Mouse (Mus musculus): ENCODE results near the gene Mapkapk3. TPM values are rescaled to one million over a fixed set of nuclear protein-coding genes. Genes with fewer than 3 reads are reported as not detected.
A peak's percentile ranks its signal among the peaks of the same experiment; 100 is the strongest.

Gene Mapkapk3
- polyA plus RNA-seq, 1 experiment from 2014 or later: 14.0 TPM

GRCm38 (mm10) chr9:107333686-107334085 lies 44.0 kb upstream of the Mapkapk3 start:
- ATAC-seq (replicated peaks; ENCODE audit: low FRiP score, low read depth) (no peak), DNase-seq (ENCODE audit: low spot score) (no peak)
- 51% methylated on average over 2 of the region's 2 CpGs for WGBS

GRCm38 (mm10) chr9:107330791-107331190 lies 41.1 kb upstream of the Mapkapk3 start:
- Histone ChIP-seq H3K9me3 (replicated peaks; ENCODE audit: low read length) (no peaks in the 10 kb centered on the region), H3K27ac (no peak overlapping the region), H3K27me3 (ENCODE audit: insufficient read depth, low read length) (no peaks in the 10 kb centered on the region), H3K36me3 (ENCODE audit: insufficient read depth, low read length) (0 out of 2 replicates have a peak, but pooled peaks cover 6% of the 10 kb centered on the region), H3K9ac (ENCODE audit: low read depth, low read length) (no peak overlapping the region), H3K4me3 (replicated peaks; ENCODE audit: low read depth, low read length) (no peak overlapping the region), H3K4me1 (replicated peaks; ENCODE audit: insufficient read depth, low read length) (peaks cover 3% of the 10 kb centered on the region; the same call in 1 of the 2 replicates), H3K4me2 (ENCODE audit: low read length) (no peak overlapping the region)
- WGBS: 76% methylated on average over 6 of the region's 6 CpGs
- DNase-seq (ENCODE audit: low spot score) (no peak), ATAC-seq (replicated peaks; ENCODE audit: low FRiP score, low read depth) (no peak)
- no peak for TF ChIP-seq CTCF (IDR thresholded peaks at IDR 0.05; ENCODE audit: low read depth)

More at GRCm38 (mm10) chr9:107333686-107334085, 44.0 kb upstream of the Mapkapk3 start:
- TF ChIP-seq CTCF (IDR thresholded peaks at IDR 0.05; ENCODE audit: low read depth): no peak
- Histone ChIP-seq H3K9ac (ENCODE audit: low read depth, low read length) (no peak overlapping the region), H3K27me3 (ENCODE audit: insufficient read depth, low read length) (no peaks in the 10 kb centered on the region), H3K9me3 (replicated peaks; ENCODE audit: low read length) (no peaks in the 10 kb centered on the region), H3K27ac (no peak overlapping the region), H3K4me3 (replicated peaks; ENCODE audit: low read depth, low read length) (no peak overlapping the region), H3K4me1 (replicated peaks; ENCODE audit: insufficient read depth, low read length) (peaks cover 3% of the 10 kb centered on the region; the same call in 1 of the 2 replicates), H3K36me3 (ENCODE audit: insufficient read depth, low read length) (0 out of 2 replicates have a peak, but pooled peaks cover 2% of the 10 kb centered on the region), H3K4me2 (ENCODE audit: low read length) (no peak overlapping the region)

DNA sequence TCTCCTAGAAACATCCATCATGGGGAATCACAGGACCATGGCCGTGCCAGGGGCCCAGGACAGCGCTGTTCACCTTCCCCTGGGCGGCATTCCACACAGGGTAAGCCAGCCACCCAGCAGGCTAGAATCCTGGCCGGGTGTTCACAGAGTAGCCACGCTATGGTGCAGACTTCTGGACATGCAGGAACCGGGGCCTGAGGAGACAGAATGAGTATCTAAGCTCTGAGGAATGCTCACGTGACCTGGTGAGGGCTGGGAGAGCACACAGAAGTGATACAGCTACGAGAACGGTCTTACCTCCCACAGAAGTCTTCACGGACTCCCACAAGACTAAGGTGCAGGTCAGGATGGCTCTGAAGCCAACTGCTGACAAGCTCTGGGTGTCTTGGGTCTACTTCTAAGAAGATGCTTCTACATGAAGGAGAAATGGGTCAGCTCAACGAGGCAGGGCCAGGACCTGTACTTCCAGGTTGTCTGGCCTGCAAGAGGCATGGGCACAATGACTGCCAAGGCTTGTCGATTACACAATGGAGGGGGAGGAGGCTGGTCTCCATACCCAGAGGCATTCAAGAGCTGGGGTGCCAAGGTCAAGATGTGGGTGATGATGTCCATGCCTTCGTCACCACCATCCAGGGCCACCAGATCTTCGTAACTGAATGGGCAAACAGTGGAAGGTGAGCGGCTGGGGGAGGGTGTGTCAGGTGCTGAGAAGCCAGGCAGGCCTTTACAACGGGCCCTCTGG lies 38.4 kb upstream of the Mapkapk3 start:
- DNase-seq (ENCODE audit: low spot score): no peak
- no peak overlapping the region for H3K4me3 ChIP-seq (replicated peaks; ENCODE audit: low read depth, low read length)
- H3K36me3 ChIP-seq (ENCODE audit: insufficient read depth, low read length): 0 out of 2 replicates have a peak, but pooled peaks cover 6% of the 10 kb centered on the region
- H3K9me3 ChIP-seq (replicated peaks; ENCODE audit: low read length): no peaks in the 10 kb centered on the region
- no peak overlapping the region for H3K4me2 ChIP-seq (ENCODE audit: low read length)
- TF ChIP-seq CTCF (IDR thresholded peaks at IDR 0.05; ENCODE audit: low read depth): no peak
- WGBS: 90% methylated on average over 16 of the region's 16 CpGs
- no peak overlapping the region for H3K27ac ChIP-seq
- no peak overlapping the region for H3K9ac ChIP-seq (ENCODE audit: low read depth, low read length)
- no peaks in the 10 kb centered on the region for H3K27me3 ChIP-seq (ENCODE audit: insufficient read depth, low read length)
- no peak for ATAC-seq (replicated peaks; ENCODE audit: low FRiP score, low read depth)
- H3K4me1 ChIP-seq (replicated peaks; ENCODE audit: insufficient read depth, low read length): peaks cover 14% of the 10 kb centered on the region; the same call in 1 of the 2 replicates

DNA sequence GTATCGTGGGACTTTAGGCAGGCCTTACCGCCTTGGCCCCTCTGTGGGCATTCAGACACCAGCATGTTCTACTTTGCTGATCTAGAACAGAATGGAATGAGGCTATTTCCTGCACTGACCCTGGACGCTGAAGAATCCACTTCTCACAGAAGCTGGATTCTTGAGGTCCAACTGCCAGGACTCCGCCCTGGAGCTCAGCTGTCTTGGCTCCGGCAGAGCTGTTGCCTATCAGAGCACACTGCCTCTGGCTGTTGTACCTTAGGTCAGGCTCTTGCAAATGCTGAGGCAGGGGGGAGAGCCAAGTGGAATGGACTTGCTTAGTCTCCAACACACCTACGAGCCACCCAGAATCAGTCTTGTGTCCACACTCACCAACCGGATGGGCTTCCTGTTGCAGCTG lies 36.2 kb upstream of the Mapkapk3 start:
- no peak overlapping the region for H3K4me3 ChIP-seq (replicated peaks; ENCODE audit: low read depth, low read length)
- no peak overlapping the region for H3K9ac ChIP-seq (ENCODE audit: low read depth, low read length)
- ATAC-seq (replicated peaks; ENCODE audit: low FRiP score, low read depth): no peak
- 70% methylated on average over 7 of the region's 7 CpGs for WGBS
- peaks cover 14% of the 10 kb centered on the region; the same call in 1 of the 2 replicates for H3K4me1 ChIP-seq (replicated peaks; ENCODE audit: insufficient read depth, low read length)
- 0 out of 2 replicates have a peak, but pooled peaks cover 4% of the 10 kb centered on the region for H3K36me3 ChIP-seq (ENCODE audit: insufficient read depth, low read length)
- no peak for TF ChIP-seq CTCF (IDR thresholded peaks at IDR 0.05; ENCODE audit: low read depth)
- H3K4me2 ChIP-seq (ENCODE audit: low read length): no peak overlapping the region
- no peaks in the 10 kb centered on the region for H3K9me3 ChIP-seq (replicated peaks; ENCODE audit: low read length)
- no peak for DNase-seq (ENCODE audit: low spot score)
- H3K27me3 ChIP-seq (ENCODE audit: insufficient read depth, low read length): no peaks in the 10 kb centered on the region
- H3K27ac ChIP-seq: peak overlapping the region; percentile 55; the same call in 1 of the 2 replicates

- Histone ChIP-seq H3K4me1 (replicated peaks; ENCODE audit: insufficient read depth, low read length) (peaks cover 14% of the 10 kb centered on the region; the same call in 1 of the 2 replicates), H3K9me3 (replicated peaks; ENCODE audit: low read length) (no peaks in the 10 kb centered on the region), H3K4me2 (ENCODE audit: low read length) (no peak overlapping the region), H3K36me3 (ENCODE audit: insufficient read depth, low read length) (0 out of 2 replicates have a peak, but pooled peaks cover 4% of the 10 kb centered on the region), H3K27ac (peak overlapping the region; percentile 55), H3K9ac (ENCODE audit: low read depth, low read length) (no peak overlapping the region), H3K27me3 (ENCODE audit: insufficient read depth, low read length) (no peaks in the 10 kb centered on the region), H3K4me3 (replicated peaks; ENCODE audit: low read depth, low read length) (no peak overlapping the region)
- 42% methylated on average over 4 of the region's 4 CpGs for WGBS
- ATAC-seq (replicated peaks; ENCODE audit: low FRiP score, low read depth) (peak; percentile 51; the same call in 1 of the 2 replicates), DNase-seq (ENCODE audit: low spot score) (no peak)
- TF ChIP-seq CTCF (IDR thresholded peaks at IDR 0.05; ENCODE audit: low read depth): no peak
Observed at GRCm38 (mm10) chr9:107324799-107325561, 35.3 kb upstream of the Mapkapk3 start.

DNA sequence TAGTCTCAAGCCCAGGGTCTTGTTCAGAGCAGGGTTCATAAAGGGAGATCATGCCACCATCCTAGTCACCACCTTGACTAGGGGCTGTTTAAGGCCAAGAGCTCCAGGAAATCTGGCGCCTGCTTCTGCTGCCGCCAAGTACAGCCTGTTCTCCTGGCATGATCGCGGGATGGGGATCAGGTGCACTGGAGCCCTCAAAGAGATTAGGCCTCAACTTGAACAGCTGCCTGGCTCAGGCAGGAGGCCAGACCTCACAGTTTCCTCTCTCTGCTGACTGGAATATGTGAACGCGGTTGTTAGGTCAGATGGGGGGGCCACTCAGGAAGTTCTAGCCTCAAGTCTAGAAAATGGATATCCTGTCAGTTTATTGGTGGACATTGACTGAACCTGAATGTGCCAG lies 33.9 kb upstream of the Mapkapk3 start:
- DNase-seq (ENCODE audit: low spot score) (no peak), ATAC-seq (replicated peaks; ENCODE audit: low FRiP score, low read depth) (no peak)
- Histone ChIP-seq H3K27me3 (ENCODE audit: insufficient read depth, low read length) (no peaks in the 10 kb centered on the region), H3K4me2 (ENCODE audit: low read length) (no peak overlapping the region), H3K9ac (ENCODE audit: low read depth, low read length) (no peak overlapping the region), H3K27ac (no peak overlapping the region), H3K9me3 (replicated peaks; ENCODE audit: low read length) (no peaks in the 10 kb centered on the region), H3K36me3 (ENCODE audit: insufficient read depth, low read length) (0 out of 2 replicates have a peak, but pooled peaks cover 4% of the 10 kb centered on the region), H3K4me3 (replicated peaks; ENCODE audit: low read depth, low read length) (no peak overlapping the region), H3K4me1 (replicated peaks; ENCODE audit: insufficient read depth, low read length) (peaks cover 14% of the 10 kb centered on the region; the same call in 1 of the 2 replicates)
- no peak for TF ChIP-seq CTCF (IDR thresholded peaks at IDR 0.05; ENCODE audit: low read depth)
- 66% methylated on average over 6 of the region's 6 CpGs for WGBS
